Mouse (Mus musculus) kidney, postnatal 4 days (tissue): ENCODE data around the gene Arpc1b.
A peak's percentile ranks its signal among the peaks of the same experiment; 100 is the strongest.
"Not testable (repeated sequence)": the region's sequence is repeated elsewhere in the genome, so short reads cannot be mapped to it uniquely, and the experiment has no call there.

Experiments used
- DNase-seq, 2 experiments: peaks; one replicate each; pipeline ENCODE4 v3.0.0; 2021; ENCODE audit warnings: mixed read lengths in 2 of 2

Arpc1b gene

GRCm38 (mm10) chr5:145114606-145115473, 825 bp downstream of the Arpc1b start:
- peak; percentile 72 to 79 for DNase-seq

- DNase-seq: no peak
Observed at GRCm38 (mm10) chr5:145115736-145116135, 1.7 kb downstream of the Arpc1b start.

GRCm38 (mm10) chr5:145116316-145116715, 2.3 kb downstream of the Arpc1b start:
- DNase-seq: peak; percentile 61 to 78

- DNase-seq: peak; percentile 82 to 84
Observed at GRCm38 (mm10) chr5:145116916-145117315, 2.9 kb downstream of the Arpc1b start.

- DNase-seq: peak; percentile 29 to 56
Observed at GRCm38 (mm10) chr5:145118005-145118404, 4.0 kb downstream of the Arpc1b start.

- no peak for DNase-seq
Observed at GRCm38 (mm10) chr5:145118461-145118860, 4.4 kb downstream of the Arpc1b start.

GRCm38 (mm10) chr5:145119385-145119784, 5.4 kb downstream of the Arpc1b start:
- DNase-seq: peak in 1 of 2 experiments; percentile 45

- no peak for DNase-seq
Observed at GRCm38 (mm10) chr5:145120921-145121320, 6.9 kb downstream of the Arpc1b start.

- DNase-seq: no peak
Observed at GRCm38 (mm10) chr5:145123396-145123795, 9.4 kb downstream of the Arpc1b start.

- no peak for DNase-seq
Observed at GRCm38 (mm10) chr5:145126580-145126979, 12.6 kb downstream of the Arpc1b start.

- peak; percentile 23 to 33 for DNase-seq
Observed at GRCm38 (mm10) chr5:145129124-145129523, 15.1 kb downstream of the Arpc1b start.

- DNase-seq: not testable (repeated sequence)
Observed at GRCm38 (mm10) chr5:145129773-145130172, 15.8 kb downstream of the Arpc1b start.

GRCm38 (mm10) chr5:145130191-145130590, 16.2 kb downstream of the Arpc1b start:
- peak in 1 of 2 experiments; percentile 20 for DNase-seq

GRCm38 (mm10) chr5:145130995-145131394, 17.0 kb downstream of the Arpc1b start:
- DNase-seq: no peak

- not testable (repeated sequence) for DNase-seq
Observed at GRCm38 (mm10) chr5:145133275-145133674, 19.3 kb downstream of the Arpc1b start.

GRCm38 (mm10) chr5:145138836-145139235, 24.8 kb downstream of the Arpc1b start:
- no peak for DNase-seq

- peak; percentile 96 to 97 for DNase-seq
Observed at GRCm38 (mm10) chr5:145139571-145140519, 25.8 kb downstream of the Arpc1b start, which contains the start of the genes Pdap1 and Bud31. Gene Pdap1 (minus strand): TSS chr5:145140238. Gene Bud31 (plus strand): TSS chr5:145140362.

GRCm38 (mm10) chr5:145140611-145141010, 26.6 kb downstream of the Arpc1b start:
- peak; percentile 28 to 42 for DNase-seq

GRCm38 (mm10) chr5:145147748-145148147, 33.7 kb downstream of the Arpc1b start:
- no peak for DNase-seq

GRCm38 (mm10) chr5:145149294-145149693, 35.3 kb downstream of the Arpc1b start:
- no peak for DNase-seq

- DNase-seq: no peak
Observed at GRCm38 (mm10) chr5:145152690-145153089, 38.7 kb downstream of the Arpc1b start.

- DNase-seq: no peak
Observed at GRCm38 (mm10) chr5:145161361-145161760, 47.3 kb downstream of the Arpc1b start.

GRCm38 (mm10) chr5:145164710-145165109, 50.7 kb downstream of the Arpc1b start:
- no peak for DNase-seq
